Mouse (Mus musculus) c-Kit-negative CD71-positive TER-119-positive erythroid progenitor cells, embryonic 14.5 days (primary cell): ENCODE results near the gene Add2.

Source experiments
- DNase-seq: peaks from one replicate; pipeline ENCODE4 v3.0.0-alpha.2; 2013; ENCODE audit warnings: low read depth, low spot score

The Add2 gene

GRCm38 (mm10) chr6:86048509-86048908 lies 20.0 kb downstream of the Add2 start:
- no peak for DNase-seq

DNA sequence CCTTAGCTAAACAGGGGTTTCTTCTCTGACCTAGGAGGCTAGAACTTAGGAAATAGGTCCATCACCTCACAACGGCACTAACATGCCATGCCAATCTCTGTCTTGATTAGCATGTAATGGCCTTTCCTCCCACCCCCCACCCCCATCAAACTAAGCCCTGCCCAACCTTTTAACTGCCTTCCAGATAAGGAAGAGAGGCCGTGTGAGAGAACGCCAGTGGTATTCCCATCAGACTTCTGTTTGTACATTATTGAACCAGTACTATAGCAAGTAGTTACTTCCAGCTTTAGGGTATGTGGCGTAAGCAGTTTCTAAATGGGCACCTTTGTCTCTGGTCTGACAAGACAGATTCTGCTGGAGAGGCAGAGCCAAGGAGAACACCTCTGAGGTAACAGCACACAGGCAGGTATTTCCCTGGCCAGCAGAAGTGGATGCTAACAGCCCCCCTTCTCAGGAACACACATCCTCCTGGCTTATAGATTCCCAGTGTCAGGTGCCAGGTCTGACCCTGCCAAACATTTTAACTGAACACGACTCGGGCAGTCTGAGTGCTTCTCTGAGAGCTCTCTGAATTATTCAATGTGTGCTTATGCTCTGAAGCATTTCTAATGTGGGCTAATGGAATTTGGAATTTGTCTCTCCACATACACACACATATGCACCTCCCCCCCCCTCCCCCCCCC lies 22.2 kb downstream of the Add2 start:
- no peak for DNase-seq

DNA sequence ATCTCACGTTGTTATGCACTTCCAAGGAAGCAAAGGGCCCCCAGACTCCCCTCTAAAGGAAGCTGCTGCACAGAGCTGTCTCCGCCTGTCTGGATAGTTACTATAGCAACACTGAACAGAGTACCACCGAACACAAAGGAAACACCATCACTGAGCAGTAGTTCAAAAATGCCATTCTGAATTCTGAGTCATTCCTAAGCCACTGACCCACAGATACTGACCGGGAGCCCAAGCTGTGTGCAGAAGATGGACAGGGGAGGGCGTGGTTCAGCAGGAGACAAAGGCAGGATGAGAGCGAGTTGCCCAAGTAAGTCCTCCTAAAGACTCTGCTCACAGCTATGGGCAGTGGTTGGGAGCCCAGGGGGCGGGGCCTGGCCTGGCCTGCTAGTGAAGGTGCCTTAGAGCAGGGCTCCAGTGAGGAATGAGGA lies 23.6 kb downstream of the Add2 start:
- DNase-seq: no peak

DNA sequence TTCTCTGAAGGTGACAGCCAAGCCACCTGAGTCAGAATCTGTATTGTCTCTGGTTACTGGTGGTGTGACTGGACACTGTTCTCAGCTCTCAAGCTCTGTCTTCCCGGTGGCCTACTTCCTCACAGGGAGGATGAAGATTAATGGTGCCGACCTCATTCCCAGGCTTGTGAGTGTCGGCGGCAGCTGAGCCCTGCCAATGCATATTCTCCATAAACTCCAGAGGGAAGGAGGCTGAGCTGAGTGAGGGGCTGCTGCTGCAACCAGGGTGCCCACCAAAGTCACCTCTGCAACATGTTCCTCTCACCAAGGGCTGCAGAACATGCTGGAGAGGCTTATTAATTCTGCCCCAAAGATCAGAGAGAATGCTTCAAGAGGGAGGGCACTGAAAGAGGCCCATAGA lies 24.1 kb downstream of the Add2 start:
- no peak for DNase-seq

DNA sequence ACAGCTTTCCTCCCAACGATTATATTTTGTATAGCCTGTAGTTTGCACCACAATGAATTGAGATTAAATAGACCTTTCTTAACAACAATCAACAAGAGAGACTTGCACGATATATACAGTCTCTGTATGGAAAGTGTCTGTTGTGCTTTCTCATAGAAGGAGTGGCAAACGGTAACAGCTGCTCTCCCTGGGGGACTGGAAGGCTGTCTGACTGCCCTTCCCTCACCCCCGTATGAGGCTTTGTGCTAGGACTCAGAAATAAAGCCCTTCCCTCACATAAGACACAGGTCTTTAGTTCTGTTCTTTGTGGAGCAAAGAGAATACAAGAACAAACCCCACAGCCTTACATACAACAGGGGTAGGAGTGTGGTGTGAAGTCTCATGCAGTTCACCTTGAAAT lies 24.6 kb downstream of the Add2 start:
- no peak for DNase-seq

- DNase-seq: no peak
These were observed 25.1 kb downstream of the Add2 start for GRCm38 (mm10) chr6:86053594-86053993.

GRCm38 (mm10) chr6:86058475-86058874 lies 30.0 kb downstream of the Add2 start:
- DNase-seq: no peak

GRCm38 (mm10) chr6:86059151-86059853 lies 30.8 kb downstream of the Add2 start:
- DNase-seq: no peak

DNA sequence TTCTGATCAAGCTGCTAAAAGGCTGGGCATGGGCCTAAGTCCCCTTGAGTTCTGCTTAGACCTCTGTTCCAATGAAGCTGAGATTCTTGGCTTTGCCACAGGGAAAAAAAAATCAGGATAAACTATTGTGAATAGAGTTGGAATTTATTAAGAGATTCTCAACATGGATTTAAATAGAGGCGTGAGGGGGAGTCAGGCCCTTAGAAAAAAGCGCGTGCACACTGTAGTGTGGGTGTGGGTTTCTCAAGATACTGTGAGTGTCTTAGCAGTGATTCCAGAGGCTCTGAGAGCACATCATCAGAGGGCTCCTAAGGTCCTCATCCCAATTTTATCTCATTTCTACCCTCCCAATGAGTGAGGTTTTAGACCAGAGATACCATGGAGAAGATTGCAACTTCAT lies 31.7 kb downstream of the Add2 start:
- no peak for DNase-seq

- no peak for DNase-seq
These were observed 33.7 kb downstream of the Add2 start for GRCm38 (mm10) chr6:86062226-86062625.

- no peak for DNase-seq
These were observed 34.2 kb downstream of the Add2 start for GRCm38 (mm10) chr6:86062684-86063083.

GRCm38 (mm10) chr6:86064318-86065016 lies 36.0 kb downstream of the Add2 start:
- no peak for DNase-seq

DNA sequence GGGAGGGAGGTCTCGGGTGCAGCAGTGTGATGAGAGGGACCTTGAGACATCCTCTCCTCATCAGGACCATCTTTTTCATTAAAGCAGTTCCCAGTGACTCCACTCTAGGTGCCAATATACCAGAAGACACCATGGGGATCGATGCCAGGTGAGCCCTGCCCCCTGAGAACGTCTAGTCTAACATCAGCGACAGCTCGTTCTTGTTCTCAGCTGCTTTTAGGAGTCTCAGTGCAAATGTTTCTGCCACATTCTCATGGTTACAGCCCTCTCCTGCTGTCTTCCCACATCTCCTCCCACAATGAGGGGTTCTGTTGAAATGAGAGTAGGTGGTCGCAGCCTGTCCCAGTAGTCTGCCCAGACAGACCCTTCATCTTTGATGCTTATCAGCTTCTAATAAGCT lies 38.2 kb downstream of the Add2 start:
- no peak for DNase-seq

GRCm38 (mm10) chr6:86067145-86067544 lies 38.7 kb downstream of the Add2 start:
- no peak for DNase-seq

DNA sequence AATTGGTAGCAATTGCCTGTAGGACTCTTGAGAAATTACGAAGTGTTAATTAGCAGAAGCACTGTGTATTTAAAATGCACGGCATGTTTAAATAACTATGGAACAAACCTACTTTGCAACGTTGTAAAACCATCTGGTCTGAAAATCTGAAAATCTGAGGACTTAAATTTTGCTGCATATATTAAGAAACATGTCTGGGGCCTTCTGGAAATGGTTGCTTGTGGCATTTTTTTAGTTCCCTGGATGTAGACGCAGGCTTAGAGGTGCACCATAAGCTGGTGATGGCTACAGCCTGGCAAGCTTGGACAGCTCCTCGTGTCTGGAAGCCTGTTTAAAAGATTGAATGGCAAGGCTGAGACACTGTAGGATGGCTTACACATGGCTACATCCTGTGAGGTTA lies 40.5 kb downstream of the Add2 start:
- DNase-seq: no peak

- DNase-seq: no peak
These were observed 41.4 kb downstream of the Add2 start for GRCm38 (mm10) chr6:86069856-86070255.

- DNase-seq: no peak
These were observed 41.8 kb downstream of the Add2 start for GRCm38 (mm10) chr6:86070277-86070676.

DNA sequence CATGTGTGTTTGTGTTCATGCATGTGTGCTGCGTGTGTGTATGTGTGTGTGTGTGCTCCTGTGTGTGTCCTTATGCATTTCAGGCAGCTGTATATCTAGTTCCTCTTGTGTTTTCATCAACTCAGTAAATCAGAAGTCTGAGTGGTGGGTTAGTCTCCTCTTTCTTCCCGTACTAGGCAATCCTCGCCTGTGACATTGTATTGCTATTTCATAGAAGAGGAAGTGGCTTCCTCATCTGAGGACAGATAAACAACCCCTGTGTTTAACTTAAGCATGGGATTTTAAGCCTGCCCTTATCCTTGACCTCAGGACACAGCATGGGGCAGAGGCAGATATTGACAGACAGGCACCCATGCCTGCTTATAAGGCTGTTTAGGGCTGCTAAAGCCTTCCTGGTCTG lies 45.4 kb downstream of the Add2 start:
- no peak for DNase-seq

GRCm38 (mm10) chr6:86074538-86075204 lies 46.2 kb downstream of the Add2 start:
- DNase-seq: no peak

GRCm38 (mm10) chr6:86076525-86076924 lies 48.0 kb downstream of the Add2 start:
- peak; percentile 36 for DNase-seq

GRCm38 (mm10) chr6:86077880-86078279 lies 49.4 kb downstream of the Add2 start:
- peak; percentile 90 for DNase-seq

DNA sequence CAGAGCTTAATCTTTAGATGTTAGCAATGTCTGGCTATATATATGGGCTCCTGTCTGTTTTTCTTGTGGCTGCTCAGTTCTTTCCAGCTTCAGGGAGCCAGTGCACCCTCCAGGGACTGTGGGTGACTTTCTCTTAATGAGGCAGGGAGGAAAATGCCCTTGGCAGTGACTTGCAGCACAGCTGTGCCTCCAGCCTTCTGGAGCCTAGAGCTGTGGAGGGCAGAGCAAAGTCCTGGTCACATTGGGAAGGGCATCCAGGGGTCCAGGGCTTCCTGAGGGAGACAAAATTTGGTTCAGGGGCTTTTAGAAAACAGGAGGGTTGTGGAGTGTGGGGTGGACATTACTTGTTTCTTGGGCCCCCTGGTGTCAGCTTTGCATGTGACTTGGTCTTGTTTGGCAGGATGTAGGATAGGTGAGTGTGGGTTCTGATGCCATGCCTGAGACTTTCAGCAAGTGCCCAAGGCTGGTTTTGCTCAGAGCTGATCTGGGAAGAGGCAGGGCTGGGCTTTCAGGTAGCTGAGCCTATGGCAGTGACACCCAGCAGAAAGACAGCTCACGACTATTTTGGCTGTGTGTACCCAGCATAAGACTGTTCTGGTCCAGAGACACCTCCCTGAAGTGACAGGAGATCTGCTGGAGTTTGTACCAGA lies 50.0 kb downstream of the Add2 start:
- peak; percentile 42 for DNase-seq
